Mouse (Mus musculus) heart, embryonic 16.5 days (tissue): ENCODE measurements around the gene Stk39. TPM values are rescaled to one million over a fixed set of nuclear protein-coding genes. Genes with fewer than 3 reads are reported as not detected.
A peak's percentile ranks its signal among the peaks of the same experiment; 100 is the strongest.

Source experiments
- ATAC-seq: fragments of 200-750 bp; cut with Nextera tagmentation; replicated peaks from 2 replicates; pipeline ENCODE4 v1.8.0; 2017; ENCODE audit warnings: moderate number of reproducible peaks; ENCODE audit not compliant: insufficient read depth, low FRiP score; ENCODE audit errors: extremely low read depth
- H3K27ac ChIP-seq: fragments of 300-500 bp; sonication (generic); 2 replicates; pipeline ENCODE4 v1.5.1; 2014; ENCODE audit warnings: mild to moderate bottlenecking, low read length, control low read depth, moderate library complexity
- H3K27me3 ChIP-seq: fragments of 300-500 bp; sonication (generic); 2 replicates; pipeline ENCODE4 v1.6.1; 2014; ENCODE audit warnings: low read length, mixed read lengths; ENCODE audit not compliant: control insufficient read depth, insufficient read depth
- H3K36me3 ChIP-seq: fragments of 300-500 bp; sonication (generic); 2 replicates; pipeline ENCODE4 v1.6.1; 2014; ENCODE audit not compliant: control insufficient read depth, insufficient read depth
- H3K4me1 ChIP-seq: fragments of 300-500 bp; sonication (generic); 2 replicates; pipeline ENCODE4 v1.6.1; 2014; ENCODE audit warnings: low read length, mixed read lengths; ENCODE audit not compliant: control insufficient read depth, insufficient read depth
- H3K4me2 ChIP-seq: fragments of 300-500 bp; sonication (generic); 2 replicates; pipeline ENCODE4 v1.6.1; 2014; ENCODE audit warnings: low read depth, mild to moderate bottlenecking, control low read depth, low read length
- H3K4me3 ChIP-seq: fragments of 300-500 bp; sonication (generic); 2 replicates; pipeline ENCODE4 v1.5.1; 2014; ENCODE audit warnings: mild to moderate bottlenecking, control low read depth, low read length
- H3K9ac ChIP-seq: fragments of 300-500 bp; sonication (generic); 2 replicates; pipeline ENCODE4 v1.6.1; 2014; ENCODE audit warnings: low read length, control low read depth
- H3K9me3 ChIP-seq: fragments of 300-500 bp; sonication (generic); replicated peaks from 2 replicates; pipeline ENCODE4 v1.6.1; 2016; ENCODE audit warnings: low read length; ENCODE audit not compliant: control insufficient read depth
- WGBS: fragments of 180-500 bp; shearing (Covaris S2); extraction: QIAGEN DNeasy Blood & Tissue Kit; methylation state at CpG from one replicate; pipeline ENCODE4 v1.1.7; 2014; 5-methylcytosine and 5-hydroxymethylcytosine counted together
- polyA plus RNA-seq: library from polyadenylated mRNA; unstranded; fragments of >200 nt; fragmentation: Nextera tagmentation; extraction: Ambion mirVana; gene quantifications from 2 replicates; pipeline ENCODE4 v1.2.1, GENCODE M21; 2015

Stk39 gene
- polyA plus RNA-seq, 1 experiment from 2014 or later = 61.8 TPM

GRCm38 (mm10) chr2:68385654-68386312 lies 86.3 kb downstream of the Stk39 start:
- Histone ChIP-seq H3K27me3 (no peaks in the 10 kb centered on the region), H3K36me3 (peaks cover 9% of the 10 kb centered on the region), H3K9me3 (no peaks in the 10 kb centered on the region), H3K9ac (no peak overlapping the region), H3K4me2 (no peak overlapping the region), H3K4me3 (no peak overlapping the region), H3K27ac (no peak overlapping the region), H3K4me1 (peaks cover 34% of the 10 kb centered on the region)
- 79% methylated on average over 9 of the region's 9 CpGs for WGBS
- ATAC-seq = no peak

DNA sequence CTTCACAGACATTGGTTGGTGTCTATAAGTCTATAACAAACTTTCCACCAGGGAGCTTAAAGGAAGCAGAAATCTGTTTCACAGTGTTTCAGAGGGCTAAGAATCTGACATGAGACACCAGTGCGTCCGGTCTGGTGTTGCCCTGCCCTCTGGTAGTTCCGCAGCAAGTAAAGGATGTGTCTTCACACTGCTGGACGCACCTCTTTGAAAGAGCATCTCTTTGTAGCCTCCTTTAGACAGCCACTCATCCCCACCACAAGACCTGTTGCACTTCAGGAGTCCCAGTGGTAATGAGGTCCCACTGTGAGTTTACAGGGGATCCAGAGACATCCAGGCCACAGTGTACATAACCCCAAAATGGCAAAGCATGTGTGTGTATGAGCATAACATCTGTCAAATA lies 88.1 kb downstream of the Stk39 start:
- no peak overlapping the region for H3K4me2 ChIP-seq
- no peak for ATAC-seq
- whole genome bisulfite sequencing = 92% methylated on average over 4 of the region's 4 CpGs
- H3K4me1 ChIP-seq = peaks cover 51% of the 10 kb centered on the region
- H3K27ac ChIP-seq = no peak overlapping the region
- no peak overlapping the region for H3K9ac ChIP-seq
- H3K27me3 ChIP-seq = no peaks in the 10 kb centered on the region
- H3K36me3 ChIP-seq = peaks cover 5% of the 10 kb centered on the region; the same call in 1 of the 2 replicates
- H3K4me3 ChIP-seq = no peak overlapping the region
- no peaks in the 10 kb centered on the region for H3K9me3 ChIP-seq

DNA sequence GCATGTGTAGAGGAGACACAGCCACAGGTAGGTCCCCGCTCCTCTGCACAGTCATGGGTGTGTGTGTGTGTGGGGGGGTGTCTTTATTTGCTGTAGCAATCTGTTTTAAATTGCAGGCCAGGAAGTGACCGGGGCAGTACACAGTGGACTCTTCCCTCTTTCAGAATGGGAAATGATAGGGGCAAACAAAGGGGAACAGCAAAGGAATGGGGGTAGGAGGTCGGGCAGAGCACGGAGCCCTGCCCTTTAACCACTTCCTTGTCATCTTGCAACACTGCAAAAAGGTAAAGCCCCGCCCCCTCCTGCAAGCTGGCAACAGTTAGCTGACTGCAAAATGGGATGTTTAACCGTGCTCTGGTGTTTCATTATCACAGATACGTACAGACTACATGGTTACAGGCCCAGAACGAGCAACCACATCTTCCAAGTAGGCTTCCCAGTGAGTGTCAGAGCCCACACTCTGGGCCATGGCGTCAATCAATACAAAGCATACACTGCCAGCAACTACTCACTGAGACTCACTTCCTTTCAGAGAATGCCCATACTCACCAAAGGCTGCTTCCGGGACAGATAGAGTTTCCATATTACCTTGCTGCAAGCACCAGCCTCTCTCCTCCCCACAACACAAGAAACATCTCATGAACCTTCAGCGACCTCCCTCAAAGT lies 89.5 kb downstream of the Stk39 start:
- no peak overlapping the region for H3K4me3 ChIP-seq
- H3K27ac ChIP-seq = peak overlapping the region; percentile 31; the same call in 1 of the 2 replicates
- WGBS = 62% methylated on average over 11 of the region's 11 CpGs
- peaks cover 64% of the 10 kb centered on the region for H3K4me1 ChIP-seq
- 0 out of 2 replicates have a peak overlapping the region, but pooled peaks have one; percentile 14 for H3K4me2 ChIP-seq
- H3K9me3 ChIP-seq = no peaks in the 10 kb centered on the region
- no peaks in the 10 kb centered on the region for H3K36me3 ChIP-seq
- ATAC-seq = no peak
- no peak overlapping the region for H3K9ac ChIP-seq
- no peaks in the 10 kb centered on the region for H3K27me3 ChIP-seq

DNA sequence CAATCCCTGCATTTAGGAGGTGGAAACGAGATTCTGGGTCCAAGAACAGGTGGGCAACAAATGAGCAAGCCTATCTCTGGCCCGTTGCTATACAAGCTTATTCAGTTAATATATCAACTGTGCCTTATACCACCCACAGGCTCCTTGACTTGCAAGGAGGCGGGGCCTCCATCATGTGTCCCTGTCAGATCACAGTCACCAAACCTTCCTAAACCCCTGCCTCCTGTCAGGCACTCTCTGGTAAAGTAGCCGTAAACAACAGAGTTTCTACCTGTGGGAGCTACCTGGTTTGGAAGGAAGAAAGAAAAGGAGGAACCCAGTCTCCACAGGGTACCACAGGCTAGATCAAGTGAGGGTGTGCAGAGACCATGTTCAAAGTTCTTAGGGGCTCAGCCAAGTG lies 90.2 kb downstream of the Stk39 start:
- no peaks in the 10 kb centered on the region for H3K36me3 ChIP-seq
- H3K27ac ChIP-seq = peak overlapping the region; percentile 30
- no peak overlapping the region for H3K4me3 ChIP-seq
- WGBS = 78% methylated on average over 4 of the region's 4 CpGs
- no peak overlapping the region for H3K4me2 ChIP-seq
- H3K9ac ChIP-seq = no peak overlapping the region
- no peak for ATAC-seq
- peaks cover 67% of the 10 kb centered on the region for H3K4me1 ChIP-seq
- no peaks in the 10 kb centered on the region for H3K9me3 ChIP-seq
- H3K27me3 ChIP-seq = no peaks in the 10 kb centered on the region

DNA sequence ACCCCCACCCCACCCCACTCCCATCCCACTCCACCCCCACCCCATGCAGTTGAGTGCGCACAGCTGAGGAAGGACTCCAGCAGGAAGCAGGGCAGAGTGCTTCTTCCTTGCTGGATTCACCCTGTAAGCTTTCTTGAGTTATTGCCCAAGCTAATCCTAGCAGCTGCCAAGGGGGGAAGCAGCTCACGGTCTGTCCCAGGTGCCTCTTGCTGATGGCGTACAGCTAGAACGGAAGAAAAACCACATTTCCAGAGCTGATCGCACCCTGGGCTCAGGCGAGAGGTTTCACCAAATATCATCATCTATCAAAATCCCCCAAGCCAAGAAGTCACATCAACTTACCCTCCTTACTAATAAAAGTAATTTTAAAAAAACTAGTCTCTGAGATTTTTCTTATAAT lies 90.9 kb downstream of the Stk39 start:
- no peak for ATAC-seq
- H3K4me1 ChIP-seq = peaks cover 71% of the 10 kb centered on the region
- no peaks in the 10 kb centered on the region for H3K36me3 ChIP-seq
- H3K9me3 ChIP-seq = no peaks in the 10 kb centered on the region
- H3K27ac ChIP-seq = peak overlapping the region; percentile 46; the same call in 1 of the 2 replicates
- H3K9ac ChIP-seq = no peak overlapping the region
- WGBS = 55% methylated on average over 6 of the region's 6 CpGs
- no peak overlapping the region for H3K4me2 ChIP-seq
- no peaks in the 10 kb centered on the region for H3K27me3 ChIP-seq
- no peak overlapping the region for H3K4me3 ChIP-seq

- Histone ChIP-seq H3K9me3 (no peaks in the 10 kb centered on the region), H3K4me3 (no peak overlapping the region), H3K9ac (peak overlapping the region; percentile 58), H3K27ac (peak overlapping the region; percentile 96), H3K27me3 (no peaks in the 10 kb centered on the region), H3K4me2 (peak overlapping the region; percentile 11; the same call in 1 of the 2 replicates), H3K4me1 (peaks cover 69% of the 10 kb centered on the region), H3K36me3 (no peaks in the 10 kb centered on the region)
- WGBS = 27% methylated on average over 11 of the region's 11 CpGs
- ATAC-seq = no peak
Measured at GRCm38 (mm10) chr2:68379631-68380030, 92.4 kb downstream of the Stk39 start.

DNA sequence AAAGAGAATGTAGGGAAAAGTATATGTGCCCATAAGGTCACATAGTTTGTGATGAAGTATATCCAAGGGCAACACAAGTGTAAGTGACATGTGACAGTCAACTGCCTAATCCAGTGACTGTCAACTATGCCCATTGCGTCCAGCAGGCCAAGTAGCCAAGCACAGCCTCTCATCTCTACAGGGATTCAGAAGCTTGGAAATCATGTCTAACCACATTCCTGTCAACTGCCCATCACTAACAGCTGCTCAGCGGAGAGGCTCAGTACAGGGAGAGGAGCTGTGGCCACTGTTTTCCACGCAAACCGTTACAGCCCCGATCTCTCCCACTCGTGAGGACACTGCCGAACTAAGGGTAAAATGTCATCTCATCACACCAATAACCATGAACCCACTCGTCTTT lies 93.7 kb downstream of the Stk39 start:
- 45% methylated on average over 8 of the region's 8 CpGs for WGBS
- H3K4me2 ChIP-seq = peak overlapping the region; percentile 46
- peak overlapping the region; percentile 47 for H3K9ac ChIP-seq
- H3K27me3 ChIP-seq = no peaks in the 10 kb centered on the region
- no peaks in the 10 kb centered on the region for H3K9me3 ChIP-seq
- ATAC-seq = peak; percentile 80
- peak overlapping the region; percentile 96 for H3K27ac ChIP-seq
- no peaks in the 10 kb centered on the region for H3K36me3 ChIP-seq
- peak overlapping the region; percentile 15; the same call in 1 of the 2 replicates for H3K4me3 ChIP-seq
- peaks cover 79% of the 10 kb centered on the region for H3K4me1 ChIP-seq

GRCm38 (mm10) chr2:68377251-68377681 lies 94.8 kb downstream of the Stk39 start:
- peak overlapping the region; percentile 22 for H3K4me3 ChIP-seq
- peak overlapping the region; percentile 96 for H3K27ac ChIP-seq
- H3K36me3 ChIP-seq = no peaks in the 10 kb centered on the region
- WGBS = 38% methylated on average over 6 of the region's 6 CpGs
- peak overlapping the region; percentile 46 for H3K4me2 ChIP-seq
- ATAC-seq = no peak
- H3K9ac ChIP-seq = peak overlapping the region; percentile 65
- no peaks in the 10 kb centered on the region for H3K9me3 ChIP-seq
- H3K27me3 ChIP-seq = no peaks in the 10 kb centered on the region
- peaks cover 76% of the 10 kb centered on the region for H3K4me1 ChIP-seq

DNA sequence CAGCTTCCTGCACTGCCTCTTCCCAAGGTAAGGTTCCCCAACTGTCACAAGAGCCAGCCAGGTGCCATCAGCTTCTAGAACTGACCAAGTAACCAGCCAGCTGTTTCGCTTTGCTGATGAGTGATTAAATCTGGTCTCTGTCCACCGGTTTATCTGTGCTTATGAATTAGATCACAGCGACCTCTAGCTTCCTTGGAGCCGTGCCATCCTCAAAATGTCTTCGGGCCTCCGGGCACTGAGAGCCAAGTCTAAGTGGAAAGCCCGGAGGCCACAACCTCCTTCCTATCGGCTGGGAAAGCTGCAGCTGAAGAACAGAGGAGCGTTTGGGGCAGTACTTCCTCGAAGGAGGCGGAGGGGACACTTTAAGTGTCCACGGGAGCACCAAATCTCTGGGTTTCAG lies 95.4 kb downstream of the Stk39 start:
- WGBS = 30% methylated on average over 12 of the region's 12 CpGs
- H3K4me2 ChIP-seq = peak overlapping the region; percentile 46
- peaks cover 76% of the 10 kb centered on the region for H3K4me1 ChIP-seq
- no peak for ATAC-seq
- no peaks in the 10 kb centered on the region for H3K9me3 ChIP-seq
- H3K27ac ChIP-seq = peak overlapping the region; percentile 96
- H3K4me3 ChIP-seq = peak overlapping the region; percentile 8; the same call in 1 of the 2 replicates
- no peaks in the 10 kb centered on the region for H3K36me3 ChIP-seq
- H3K27me3 ChIP-seq = no peaks in the 10 kb centered on the region
- peak overlapping the region; percentile 65 for H3K9ac ChIP-seq
